Mouse (Mus musculus) MEL (cell line): ENCODE results near the gene Tradd. TPM values are rescaled to one million over a fixed set of nuclear protein-coding genes. Genes with fewer than 3 reads are reported as not detected.

Experiments used
- DNase-seq: peaks from one replicate; pipeline ENCODE4 v3.0.0; 2011; ENCODE audit warnings: low read depth, low spot score
- H3K27ac ChIP-seq: 2 replicates; pipeline ENCODE4 v1.5.1; 2012; ENCODE audit warnings: low read depth, mild to moderate bottlenecking, control low read depth, low read length, moderate library complexity; ENCODE audit not compliant: control insufficient read depth
- H3K27me3 ChIP-seq, 2 experiments: fragments of 150-350 bp in 1 of 2; sonication (generic) in 1 of 2; 2 replicates each; pipeline ENCODE4 v1.6.1; 2012; ENCODE audit warnings: low read length in 2 of 2, mild to moderate bottlenecking in 2 of 2, improper control_type of control experiment in 1 of 2, moderate library complexity in 1 of 2; ENCODE audit not compliant: insufficient read depth in 2 of 2, control insufficient read depth in 1 of 2
- H3K36me3 ChIP-seq, 2 experiments: 2 replicates each; pipeline ENCODE4 v1.6.1; 2012 to 2014; ENCODE audit warnings: low read length in 2 of 2, improper control_type of control experiment in 1 of 2, inconsistent platforms in 1 of 2, mild to moderate bottlenecking in 1 of 2; ENCODE audit not compliant: insufficient read depth in 2 of 2, control insufficient read depth in 1 of 2
- H3K4me1 ChIP-seq, 2 experiments: fragments of 150-350 bp in 1 of 2; sonication (generic) in 1 of 2; 2 replicates each; pipeline ENCODE4 v1.6.1; 2012; ENCODE audit warnings: low read length in 2 of 2, improper control_type of control experiment in 1 of 2, mild to moderate bottlenecking in 1 of 2; ENCODE audit not compliant: insufficient read depth in 2 of 2, control insufficient read depth in 1 of 2
- H3K4me3 ChIP-seq, 2 experiments: fragments of 150-350 bp in 1 of 2; sonication (generic) in 1 of 2; 2 replicates each; pipeline ENCODE4 v1.5.1; 2012; ENCODE audit warnings: low read depth in 2 of 2, low read length in 2 of 2, mild to moderate bottlenecking in 2 of 2, moderate library complexity in 2 of 2, control low read depth in 1 of 2, improper control_type of control experiment in 1 of 2; ENCODE audit not compliant: control insufficient read depth in 1 of 2, insufficient read depth in 1 of 2
- H3K79me2 ChIP-seq: 2 replicates; pipeline ENCODE4 v1.6.1; 2012; ENCODE audit warnings: mild to moderate bottlenecking, low read length, moderate library complexity; ENCODE audit not compliant: control insufficient read depth, poor library complexity, insufficient read depth
- H3K9ac ChIP-seq: 2 replicates; pipeline ENCODE4 v1.6.1; 2012; ENCODE audit warnings: low read depth, mild to moderate bottlenecking, control low read depth, low read length, moderate library complexity; ENCODE audit not compliant: control insufficient read depth, poor library complexity, severe bottlenecking
- H3K9me3 ChIP-seq: fragments of 150-350 bp; sonication (generic); replicated peaks from 2 replicates; pipeline ENCODE4 v1.6.1; 2012; ENCODE audit warnings: mild to moderate bottlenecking, low read length, improper control_type of control experiment, moderate library complexity; ENCODE audit not compliant: insufficient read depth
- CHD1 ChIP-seq: IDR thresholded peaks from 2 replicates; pipeline ENCODE4 v1.6.1; 2012; ENCODE audit warnings: low read depth, mild to moderate bottlenecking, inconsistent platforms, low read length, improper control_type of control experiment
- CHD2 ChIP-seq: IDR thresholded peaks from 2 replicates; pipeline ENCODE4 v1.6.1; 2011; ENCODE audit warnings: low read length, improper control_type of control experiment
- EP300 ChIP-seq, 2 experiments: IDR thresholded peaks; 2 replicates each; pipeline ENCODE4 v1.6.1; 2011; ENCODE audit warnings: improper control_type of control experiment in 2 of 2, low read length in 2 of 2, low read depth in 1 of 2, mild to moderate bottlenecking in 1 of 2
- GATA1 ChIP-seq: IDR thresholded peaks from 2 replicates; pipeline ENCODE4 v1.6.1; 2011; ENCODE audit warnings: low read depth, low read length, improper control_type of control experiment
- MEF2A ChIP-seq: IDR thresholded peaks from 2 replicates; pipeline ENCODE4 v1.6.1; 2014; ENCODE audit warnings: low read depth, mild to moderate bottlenecking, inconsistent platforms, low read length, improper control_type of control experiment; ENCODE audit not compliant: poor library complexity, insufficient replicate concordance, severe bottlenecking; ENCODE audit errors: extremely low read depth
- MXI1 ChIP-seq: IDR thresholded peaks from 2 replicates; pipeline ENCODE4 v1.6.1; 2011; ENCODE audit warnings: mild to moderate bottlenecking, low read depth, low read length, improper control_type of control experiment
- MYB ChIP-seq: IDR thresholded peaks from 2 replicates; pipeline ENCODE4 v1.6.1; 2011; ENCODE audit warnings: mild to moderate bottlenecking, low read depth, low read length, improper control_type of control experiment
- MYC ChIP-seq: IDR thresholded peaks from 2 replicates; pipeline ENCODE4 v1.6.1; 2011; ENCODE audit warnings: low read depth, mild to moderate bottlenecking, low read length, improper control_type of control experiment, moderate library complexity
- POLR2AphosphoS5 ChIP-seq: IDR thresholded peaks from 2 replicates; pipeline ENCODE4 v1.6.1; 2012; ENCODE audit warnings: low read depth, borderline replicate concordance, mild to moderate bottlenecking, inconsistent platforms, low read length, moderate library complexity, mixed read lengths
- RAD21 ChIP-seq: IDR thresholded peaks from 2 replicates; pipeline ENCODE4 v1.6.1; 2011; ENCODE audit warnings: mild to moderate bottlenecking, low read depth, low read length, improper control_type of control experiment
- TAL1 ChIP-seq: IDR thresholded peaks from 2 replicates; pipeline ENCODE4 v1.6.1; 2012; ENCODE audit warnings: mild to moderate bottlenecking, inconsistent platforms, low read length, moderate library complexity, mixed read lengths
- TBP ChIP-seq: IDR thresholded peaks from 2 replicates; pipeline ENCODE4 v1.8.0; 2011; ENCODE audit warnings: low read depth, low read length, improper control_type of control experiment
- USF1 ChIP-seq: IDR thresholded peaks from 2 replicates; pipeline ENCODE4 v1.6.1; 2014; ENCODE audit warnings: low read depth, mild to moderate bottlenecking, inconsistent platforms, low read length, improper control_type of control experiment, moderate library complexity
- USF2 ChIP-seq, 2 experiments: IDR thresholded peaks; 2 replicates each; pipeline ENCODE4 v1.6.1; 2011 to 2012; ENCODE audit warnings: improper control_type of control experiment in 2 of 2, low read length in 2 of 2, borderline replicate concordance in 1 of 2, inconsistent platforms in 1 of 2, low read depth in 1 of 2, mild to moderate bottlenecking in 1 of 2; ENCODE audit not compliant: insufficient read depth in 1 of 2
- polyA plus RNA-seq, 2 experiments: library from polyadenylated mRNA; stranded (reverse) in 1 of 2; unstranded in 1 of 2; fragments of >175 nt in 1 of 2; fragments of >200 nt in 1 of 2; gene quantifications; 2 replicates each; pipeline versions ENCODE4 v1.2.1 to v1.2.4; 2012; ENCODE audit warnings: low replicate concordance in 2 of 2, low read depth in 1 of 2; ENCODE audit not compliant: insufficient read length in 2 of 2, insufficient read depth in 1 of 2, missing spikeins in 1 of 2
- total RNA-seq: library from RNA; depleted of rRNA; stranded (reverse); fragments of 300-350 nt; gene quantifications from 2 replicates; pipeline ENCODE4 v1.2.3, GENCODE M21; 2012

Tradd gene
- total and polyA plus RNA-seq, 3 experiments = 31.0 to 33.5 TPM; not detected in 1

GRCm38 (mm10) chr8:105254152-105254965, 10.1 kb downstream of the Tradd start (continued):
- TF ChIP-seq CHD1 = no peak
- no peak for TF ChIP-seq CHD2
- no peak for TF ChIP-seq POLR2AphosphoS5
- TF ChIP-seq, all 39 proteins: peak for 14

- peaks cover 2 to 14% of the 10 kb centered on the region in 2 experiments; a peak in 3 of 4 replicates for H3K4me1 ChIP-seq
- TF ChIP-seq RAD21 (no peak), USF1 (no peak), TBP (no peak), MYC (no peak), USF2 (IDR thresholded peaks at IDR 0.05; ENCODE audit: borderline replicate concordance in 1 of 2, insufficient read depth in 1 of 2, low read depth in 1 of 2, low read length in 2 of 2) (no peak), CHD2 (no peak), EP300 (IDR thresholded peaks at IDR 0.05; ENCODE audit: low read depth in 1 of 2, low read length in 2 of 2) (no peak), MEF2A (no peak), TAL1 (no peak)
- no peaks in the 10 kb centered on the region; the same call in 1 of the 2 replicates for H3K79me2 ChIP-seq
- H3K4me3 ChIP-seq = no peak overlapping the region
- no peak overlapping the region for H3K27ac ChIP-seq
- no peak overlapping the region for H3K9ac ChIP-seq
- no peaks in the 10 kb centered on the region for H3K9me3 ChIP-seq
- peaks cover 0 to 13% of the 10 kb centered on the region in 2 experiments; a peak in 3 of 4 replicates for H3K36me3 ChIP-seq
- H3K27me3 ChIP-seq = no peaks in the 10 kb centered on the region
- no peak for DNase-seq
Observed at GRCm38 (mm10) chr8:105253766-105254151, 10.7 kb downstream of the Tradd start.

GRCm38 (mm10) chr8:105252680-105253537, 11.5 kb downstream of the Tradd start:
- peaks cover 2 to 14% of the 10 kb centered on the region in 2 experiments; a peak in 3 of 4 replicates for H3K4me1 ChIP-seq
- no peaks in the 10 kb centered on the region for H3K27me3 ChIP-seq
- H3K9me3 ChIP-seq = no peaks in the 10 kb centered on the region
- H3K79me2 ChIP-seq = no peaks in the 10 kb centered on the region; the same call in 1 of the 2 replicates
- H3K4me3 ChIP-seq = no peak overlapping the region
- H3K36me3 ChIP-seq = peaks cover under 1 to 13% of the 10 kb centered on the region in 2 experiments; a peak in 3 of 4 replicates
- H3K9ac ChIP-seq = no peak overlapping the region
- peak; percentile 47 for DNase-seq
- H3K27ac ChIP-seq = no peak overlapping the region
- TF ChIP-seq MYB = no peak
- TF ChIP-seq MXI1 = peak; percentile 59
- peak; percentile 56 for TF ChIP-seq GATA1
- no peak for TF ChIP-seq TBP
